Mouse (Mus musculus): ENCODE measurements around the gene H60b.
"Not testable (repeated sequence)": the region's sequence is repeated elsewhere in the genome, so short reads cannot be mapped to it uniquely, and the experiment has no call there.

DNA sequence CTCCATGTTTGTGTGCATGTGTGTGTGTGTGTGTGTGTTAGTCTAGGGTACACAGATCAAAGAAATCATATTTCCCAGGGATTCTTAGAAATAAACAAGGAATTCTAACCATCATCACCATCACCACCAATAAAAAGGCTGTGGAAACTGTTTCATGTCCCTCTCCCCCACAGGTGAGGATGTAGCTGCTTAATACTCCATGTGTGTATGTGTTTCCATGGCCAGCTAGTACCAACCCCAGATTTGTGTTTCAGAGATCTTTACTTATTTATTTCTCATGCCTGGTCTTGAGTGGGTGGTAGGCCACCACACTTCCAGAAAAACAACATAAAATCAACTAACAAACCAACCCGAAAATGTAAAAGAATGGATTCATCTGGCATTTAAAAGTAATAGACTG is 16.2 kb upstream of the H60b start:
- TF ChIP-seq CTCF (IDR thresholded peaks at IDR 0.05; ENCODE audit: low read depth, low read length); GATA2 (IDR thresholded peaks at IDR 0.05; ENCODE audit: borderline replicate concordance, low read depth, low read length): not testable (repeated sequence)
